Mouse (Mus musculus): Measurements from ENCODE around the gene Cd248.

- no peak for TF ChIP-seq POLR2A (IDR thresholded peaks at IDR 0.05; ENCODE audit: control insufficient read depth, low read depth, low read length)
- no peak for TF ChIP-seq CTCF (IDR thresholded peaks at IDR 0.05; ENCODE audit: control insufficient read depth, insufficient read depth, insufficient replicate concordance, low read depth, low read length)
Observed at GRCm38 (mm10) chr19:5062041-5062440, 5.8 kb upstream of the Cd248 start.

Measured in testis, adult 2 months (tissue).